Mouse (Mus musculus) kidney, embryonic 16.5 days (tissue): ENCODE data around the gene Ube2h. TPM values are rescaled to one million over a fixed set of nuclear protein-coding genes. Genes with fewer than 3 reads are reported as not detected.

Source experiments
- ATAC-seq: fragments of 200-750 bp; cut with Nextera tagmentation; 2 replicates; pipeline ENCODE4 v1.8.0; 2017; ENCODE audit warnings: moderate TSS enrichment; ENCODE audit not compliant: low FRiP score, low TSS enrichment
- H3K27ac ChIP-seq: fragments of 300-500 bp; sonication (generic); 2 replicates; pipeline ENCODE4 v1.5.1; 2014; ENCODE audit warnings: low read length
- H3K27me3 ChIP-seq: fragments of 300-500 bp; sonication (generic); 2 replicates; pipeline ENCODE4 v1.6.1; 2014; ENCODE audit warnings: low read length, control low read depth, mixed read lengths; ENCODE audit not compliant: insufficient read depth
- H3K36me3 ChIP-seq: fragments of 300-500 bp; sonication (generic); 2 replicates; pipeline ENCODE4 v1.6.1; 2014; ENCODE audit warnings: low read length, control low read depth, mixed read lengths; ENCODE audit not compliant: insufficient read depth
- H3K4me1 ChIP-seq: fragments of 300-500 bp; sonication (generic); 2 replicates; pipeline ENCODE4 v1.6.1; 2014; ENCODE audit warnings: low read length, control low read depth, mixed read lengths; ENCODE audit not compliant: insufficient read depth
- H3K4me2 ChIP-seq: fragments of 300-500 bp; sonication (generic); replicated peaks from 2 replicates; pipeline ENCODE4 v1.6.1; 2014; ENCODE audit warnings: low read depth, low read length
- H3K4me3 ChIP-seq: fragments of 300-500 bp; sonication (generic); 2 replicates; pipeline ENCODE4 v1.5.1; 2014; ENCODE audit warnings: mild to moderate bottlenecking, low read length
- H3K9ac ChIP-seq: fragments of 300-500 bp; sonication (generic); replicated peaks from 2 replicates; pipeline ENCODE4 v1.6.1; 2014; ENCODE audit warnings: low read length
- H3K9me3 ChIP-seq: fragments of 300-500 bp; sonication (generic); 2 replicates; pipeline ENCODE4 v1.6.1; 2016; ENCODE audit warnings: low read length, control low read depth
- WGBS: fragments of 180-500 bp; shearing (Covaris S2); extraction: QIAGEN DNeasy Blood & Tissue Kit; methylation state at CpG from one replicate; pipeline ENCODE4 v1.1.7; 2014; 5-methylcytosine and 5-hydroxymethylcytosine counted together
- polyA plus RNA-seq: library from polyadenylated mRNA; unstranded; fragments of >200 nt; fragmentation: Nextera tagmentation; extraction: Ambion mirVana; gene quantifications from 2 replicates; pipeline ENCODE4 v1.2.1, GENCODE M21; 2015

Ube2h gene
- polyA plus RNA-seq, 1 experiment from 2014 or later = 55.5 TPM

DNA sequence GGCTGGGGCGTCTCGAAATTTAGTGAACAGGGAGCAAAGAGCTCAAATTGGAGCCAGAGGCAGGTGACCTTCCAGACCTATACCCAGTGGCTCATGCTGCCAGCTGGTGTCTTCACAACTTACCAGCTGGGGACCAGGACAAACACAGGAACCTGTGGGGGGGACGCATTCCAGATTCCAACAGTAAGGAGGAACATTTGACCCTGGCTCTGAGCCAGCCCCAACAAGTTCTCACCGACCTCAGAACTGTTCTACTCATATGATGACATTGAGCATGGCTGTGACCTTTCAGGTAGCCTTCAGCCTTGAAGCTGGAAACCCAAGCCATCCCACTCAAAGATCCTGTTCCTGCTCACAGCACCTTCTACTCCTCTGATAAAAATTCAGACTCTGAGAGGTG lies 120.7 kb downstream of the Ube2h start:
- 75% methylated on average over 4 of the region's 4 CpGs for WGBS
- no peak overlapping the region for H3K27ac ChIP-seq
- H3K9me3 ChIP-seq = peaks cover 3% of the 10 kb centered on the region; the same call in 1 of the 2 replicates
- no peak overlapping the region for H3K4me3 ChIP-seq
- no peak overlapping the region for H3K9ac ChIP-seq
- peaks cover 33% of the 10 kb centered on the region for H3K27me3 ChIP-seq
- no peak for ATAC-seq
- 0 out of 2 replicates have a peak, but pooled peaks cover 3% of the 10 kb centered on the region for H3K4me1 ChIP-seq
- H3K4me2 ChIP-seq = no peak overlapping the region
- H3K36me3 ChIP-seq = no peaks in the 10 kb centered on the region

DNA sequence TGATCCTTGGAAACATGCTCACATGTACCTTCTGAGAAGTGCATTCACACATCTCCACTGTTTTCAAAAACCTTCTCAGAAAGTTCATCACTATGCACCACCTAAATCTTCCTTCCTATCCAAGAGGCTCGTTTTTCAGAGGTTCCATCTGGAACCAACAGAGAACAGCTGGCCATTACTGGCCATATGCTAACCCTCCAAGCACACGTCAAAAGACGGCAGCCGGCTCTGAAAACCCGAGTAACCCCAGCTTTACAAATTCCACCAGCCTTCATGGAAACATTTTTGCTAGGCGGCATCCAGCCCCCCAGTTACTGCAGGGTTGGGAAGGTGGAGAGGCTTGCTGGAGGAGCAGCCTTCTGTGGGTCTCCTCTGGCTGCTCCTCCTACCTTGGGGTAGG lies 122.3 kb downstream of the Ube2h start:
- peaks cover 8% of the 10 kb centered on the region; the same call in 1 of the 2 replicates for H3K4me1 ChIP-seq
- no peak for ATAC-seq
- H3K36me3 ChIP-seq = no peaks in the 10 kb centered on the region
- H3K4me3 ChIP-seq = no peak overlapping the region
- no peak overlapping the region for H3K9ac ChIP-seq
- H3K27ac ChIP-seq = no peak overlapping the region
- WGBS = 48% methylated on average over 6 of the region's 6 CpGs
- H3K4me2 ChIP-seq = no peak overlapping the region
- peaks cover 3% of the 10 kb centered on the region; the same call in 1 of the 2 replicates for H3K9me3 ChIP-seq
- H3K27me3 ChIP-seq = peaks cover 47% of the 10 kb centered on the region

DNA sequence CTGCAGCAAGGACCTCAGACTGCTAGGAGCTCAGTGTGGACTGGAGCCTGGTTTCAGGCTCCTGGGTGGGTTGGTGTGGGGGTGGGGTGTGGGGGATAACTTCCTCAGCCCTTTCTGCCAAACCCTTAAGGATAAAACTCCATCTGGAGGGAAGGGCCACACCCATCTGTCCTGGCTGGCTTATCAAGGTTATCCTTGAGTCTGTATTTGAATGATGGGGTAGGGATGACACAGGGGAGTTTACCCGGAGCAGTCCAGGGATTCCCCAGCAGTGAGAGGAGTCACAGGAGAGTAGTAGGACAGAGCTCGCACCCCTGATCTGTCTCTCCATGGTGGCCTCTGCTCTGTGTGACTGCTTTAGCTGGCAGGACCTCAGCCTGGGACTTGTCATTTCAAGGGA lies 124.0 kb downstream of the Ube2h start:
- 29% methylated on average over 2 of the region's 2 CpGs for WGBS
- H3K9me3 ChIP-seq = peaks cover 3% of the 10 kb centered on the region; the same call in 1 of the 2 replicates
- no peaks in the 10 kb centered on the region for H3K36me3 ChIP-seq
- no peak overlapping the region for H3K4me2 ChIP-seq
- no peak for ATAC-seq
- no peak overlapping the region for H3K27ac ChIP-seq
- H3K4me1 ChIP-seq = peaks cover 18% of the 10 kb centered on the region
- no peak overlapping the region for H3K9ac ChIP-seq
- H3K4me3 ChIP-seq = no peak overlapping the region
- peaks cover 63% of the 10 kb centered on the region for H3K27me3 ChIP-seq

DNA sequence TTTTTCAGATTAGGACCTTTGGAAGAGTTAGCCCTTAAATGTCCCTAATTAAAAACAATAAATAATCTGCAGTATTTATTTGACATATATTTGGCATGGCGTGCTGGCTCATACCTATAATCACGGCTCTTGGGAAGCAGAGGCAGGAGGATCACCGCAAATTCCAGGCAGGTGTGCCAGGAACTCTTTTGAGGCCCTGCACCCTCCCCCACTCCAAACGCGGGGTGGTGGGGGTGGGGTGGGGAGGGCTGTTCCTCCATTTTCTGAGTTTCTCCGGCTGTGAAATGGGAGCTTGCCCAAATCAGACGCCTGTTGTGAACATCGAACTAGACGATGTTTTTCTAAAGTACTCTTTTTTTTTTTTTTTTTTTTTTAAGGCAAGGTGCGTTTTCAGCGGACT lies 125.3 kb downstream of the Ube2h start:
- ATAC-seq = no peak

DNA sequence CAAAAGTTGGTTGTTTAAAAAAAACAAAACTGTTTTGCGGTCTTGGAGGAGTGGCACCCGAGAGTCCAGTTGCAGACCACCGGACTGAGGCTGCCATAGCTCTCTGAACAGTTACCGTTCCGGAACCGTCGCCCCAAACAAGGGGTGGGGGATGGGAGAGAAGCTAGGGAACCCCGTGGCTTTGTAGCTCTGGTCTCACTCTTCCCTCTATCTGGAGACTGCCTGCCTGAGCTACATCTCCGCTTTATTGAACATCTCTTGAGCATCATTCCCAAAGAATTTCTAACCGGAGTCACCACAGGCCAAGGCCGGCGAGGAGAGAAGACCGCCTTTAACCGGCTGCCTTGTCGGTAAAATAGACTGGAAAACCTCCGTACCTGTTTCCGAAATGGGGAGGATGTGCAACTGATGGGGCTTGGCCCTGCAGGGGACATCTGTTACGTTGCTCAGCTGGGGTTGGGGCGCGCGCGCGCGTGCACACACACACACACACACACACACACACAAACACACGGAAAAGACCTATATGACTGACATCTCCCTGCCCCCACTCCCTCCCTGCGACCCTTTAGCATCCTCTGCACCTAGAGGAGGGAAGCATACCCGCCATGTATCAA lies 126.2 kb downstream of the Ube2h start:
- H3K4me3 ChIP-seq = 0 out of 2 replicates have a peak overlapping the region, but pooled peaks have one; percentile 2
- 0 out of 2 replicates have a peak overlapping the region, but pooled peaks have one; percentile 0 for H3K4me2 ChIP-seq
- H3K27me3 ChIP-seq = peaks cover 85% of the 10 kb centered on the region
- H3K27ac ChIP-seq = no peak overlapping the region
- peaks cover 39% of the 10 kb centered on the region for H3K4me1 ChIP-seq
- no peaks in the 10 kb centered on the region for H3K36me3 ChIP-seq
- H3K9me3 ChIP-seq = peaks cover 1% of the 10 kb centered on the region; the same call in 1 of the 2 replicates
- no peak for ATAC-seq
- WGBS = 1% methylated on average over 27 of the region's 27 CpGs
- H3K9ac ChIP-seq = no peak overlapping the region

More for the DNA sequence above, 125.3 kb downstream of the Ube2h start:
- Histone ChIP-seq H3K4me3 (no peak overlapping the region), H3K4me2 (no peak overlapping the region), H3K27ac (no peak overlapping the region), H3K36me3 (no peaks in the 10 kb centered on the region), H3K9me3 (peaks cover 3% of the 10 kb centered on the region; the same call in 1 of the 2 replicates), H3K27me3 (peaks cover 76% of the 10 kb centered on the region), H3K4me1 (peaks cover 30% of the 10 kb centered on the region), H3K9ac (no peak overlapping the region)
- WGBS = 21% methylated on average over 11 of the region's 11 CpGs

DNA sequence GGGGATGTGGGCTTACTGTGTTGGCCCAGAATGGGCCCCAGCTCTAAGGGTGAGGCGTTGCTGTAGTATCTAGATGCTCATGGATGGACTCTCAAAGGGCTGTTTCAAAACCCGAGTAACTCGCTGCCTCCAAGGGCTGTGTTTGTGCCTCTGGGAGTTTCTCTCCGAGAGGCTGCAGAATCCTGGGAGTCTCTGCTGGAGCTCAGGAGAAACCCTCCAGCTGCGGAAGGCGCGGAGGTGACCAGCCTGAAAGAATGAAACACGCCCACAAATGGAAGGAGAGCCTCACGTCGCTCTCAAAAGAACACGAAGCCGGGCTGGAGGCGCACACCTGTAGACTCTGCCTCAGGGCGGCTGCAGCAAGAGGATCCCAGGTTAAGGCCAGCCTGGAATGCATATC lies 127.0 kb downstream of the Ube2h start:
- Histone ChIP-seq H3K9me3 (no peaks in the 10 kb centered on the region; the same call in 1 of the 2 replicates), H3K4me2 (peak overlapping the region; percentile 4; the same call in 1 of the 2 replicates), H3K36me3 (no peaks in the 10 kb centered on the region), H3K4me3 (0 out of 2 replicates have a peak overlapping the region, but pooled peaks have one; percentile 7), H3K4me1 (peaks cover 46% of the 10 kb centered on the region), H3K27me3 (peaks cover 94% of the 10 kb centered on the region), H3K27ac (no peak overlapping the region), H3K9ac (no peak overlapping the region)
- 2% methylated on average over 14 of the region's 14 CpGs for WGBS
- ATAC-seq = no peak

DNA sequence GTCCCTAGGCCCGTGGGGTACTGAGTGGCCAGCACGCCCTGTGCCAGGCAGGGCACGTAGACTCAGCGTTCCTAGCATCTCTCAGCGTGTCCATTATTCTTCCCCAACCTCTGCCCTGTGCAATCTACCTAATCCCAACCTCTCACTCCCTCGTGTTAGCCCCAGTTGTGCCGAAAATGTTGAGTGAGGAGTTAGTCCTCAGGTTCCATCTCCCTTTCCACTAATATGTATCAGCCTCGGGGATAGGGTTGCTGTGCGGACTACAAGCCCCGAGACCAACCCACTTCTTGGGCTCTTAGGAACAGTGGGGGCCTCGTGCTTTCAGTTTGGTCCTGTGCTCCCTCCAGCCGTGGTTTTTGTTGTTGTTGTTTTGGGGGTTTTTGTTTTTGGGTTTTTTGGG lies 127.8 kb downstream of the Ube2h start:
- 3% methylated on average over 12 of the region's 12 CpGs for WGBS
- Histone ChIP-seq H3K36me3 (no peaks in the 10 kb centered on the region), H3K9ac (no peak overlapping the region), H3K4me2 (no peak overlapping the region), H3K4me3 (peak overlapping the region; percentile 56; the same call in 1 of the 2 replicates), H3K4me1 (peaks cover 47% of the 10 kb centered on the region), H3K9me3 (no peaks in the 10 kb centered on the region; the same call in 1 of the 2 replicates), H3K27ac (no peak overlapping the region), H3K27me3 (peaks cover 97% of the 10 kb centered on the region)
- ATAC-seq = no peak

DNA sequence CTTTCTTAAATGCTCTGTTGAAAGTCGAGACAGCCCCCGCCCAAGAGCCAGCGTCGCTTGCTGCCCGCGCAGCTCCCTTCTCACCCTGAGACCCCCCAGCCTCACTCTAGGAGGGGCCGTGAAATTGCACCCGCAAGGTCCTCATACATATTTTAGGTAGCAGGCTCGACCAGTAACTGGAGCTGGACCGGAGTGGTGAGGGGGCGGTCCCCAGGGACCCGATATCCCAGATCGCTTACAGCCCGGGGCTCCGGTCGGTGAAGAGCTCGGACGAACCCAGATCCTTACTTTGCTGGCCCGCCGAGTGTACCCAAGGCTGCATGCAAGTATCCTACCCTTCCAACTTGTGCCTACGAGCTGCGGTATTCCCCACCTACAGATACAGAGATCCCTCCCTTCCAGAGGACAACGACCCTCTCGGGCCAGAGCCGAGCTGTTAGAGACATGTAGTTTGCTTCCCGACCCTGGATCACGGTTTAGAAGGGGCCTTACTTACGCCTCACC lies 128.4 kb downstream of the Ube2h start:
- Histone ChIP-seq H3K27ac (no peak overlapping the region), H3K9ac (no peak overlapping the region), H3K27me3 (peaks cover 97% of the 10 kb centered on the region), H3K4me1 (peaks cover 50% of the 10 kb centered on the region), H3K4me3 (peak overlapping the region; percentile 56), H3K9me3 (no peaks in the 10 kb centered on the region; the same call in 1 of the 2 replicates), H3K36me3 (no peaks in the 10 kb centered on the region), H3K4me2 (peak overlapping the region; percentile 65)
- WGBS = under 1% methylated on average over 28 of the region's 28 CpGs
- no peak for ATAC-seq

DNA sequence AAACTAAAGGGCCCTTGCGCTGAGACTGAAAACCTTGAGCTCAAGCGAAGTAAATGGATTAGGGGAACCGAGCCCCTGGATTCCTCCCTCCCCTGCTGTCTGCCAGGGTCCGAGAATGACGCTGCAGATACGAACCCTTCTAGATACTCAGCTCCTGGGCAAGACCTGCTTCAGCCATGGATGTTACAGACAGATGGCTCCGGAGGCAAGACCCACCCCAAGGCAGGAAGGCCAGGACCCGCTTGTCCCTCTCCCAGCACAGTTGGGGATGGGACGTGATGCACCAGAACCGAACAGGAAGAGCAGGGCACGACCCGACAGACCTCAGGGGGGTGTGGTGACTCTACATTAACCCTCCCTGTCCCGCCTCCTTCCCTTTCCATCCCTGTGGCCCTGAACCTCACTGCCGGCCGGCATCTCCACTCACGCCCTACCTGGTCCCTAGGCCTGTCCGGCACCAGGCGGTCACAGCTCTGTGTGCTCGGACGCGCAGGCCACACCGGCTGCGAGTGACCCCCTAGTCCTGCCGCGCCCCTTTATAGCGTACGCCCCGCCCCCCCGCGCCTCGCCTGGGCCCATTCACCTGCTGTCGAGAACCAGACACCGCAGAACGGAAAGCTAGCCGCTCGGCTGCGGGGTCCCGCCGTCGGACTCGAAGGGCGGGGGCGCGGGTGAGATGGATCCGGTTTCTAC lies 129.0 kb downstream of the Ube2h start:
- 2% methylated on average over 45 of the region's 45 CpGs for WGBS
- ATAC-seq = no peak
- Histone ChIP-seq H3K4me3 (peak overlapping the region; percentile 56), H3K4me2 (peak overlapping the region; percentile 65), H3K27me3 (peaks cover 97% of the 10 kb centered on the region), H3K9me3 (no peaks in the 10 kb centered on the region; the same call in 1 of the 2 replicates), H3K36me3 (no peaks in the 10 kb centered on the region), H3K4me1 (peaks cover 50% of the 10 kb centered on the region), H3K9ac (no peak overlapping the region), H3K27ac (no peak overlapping the region)
